Mouse (Mus musculus): Measurements from ENCODE around the gene Pxmp2.

Gene Pxmp2

DNA sequence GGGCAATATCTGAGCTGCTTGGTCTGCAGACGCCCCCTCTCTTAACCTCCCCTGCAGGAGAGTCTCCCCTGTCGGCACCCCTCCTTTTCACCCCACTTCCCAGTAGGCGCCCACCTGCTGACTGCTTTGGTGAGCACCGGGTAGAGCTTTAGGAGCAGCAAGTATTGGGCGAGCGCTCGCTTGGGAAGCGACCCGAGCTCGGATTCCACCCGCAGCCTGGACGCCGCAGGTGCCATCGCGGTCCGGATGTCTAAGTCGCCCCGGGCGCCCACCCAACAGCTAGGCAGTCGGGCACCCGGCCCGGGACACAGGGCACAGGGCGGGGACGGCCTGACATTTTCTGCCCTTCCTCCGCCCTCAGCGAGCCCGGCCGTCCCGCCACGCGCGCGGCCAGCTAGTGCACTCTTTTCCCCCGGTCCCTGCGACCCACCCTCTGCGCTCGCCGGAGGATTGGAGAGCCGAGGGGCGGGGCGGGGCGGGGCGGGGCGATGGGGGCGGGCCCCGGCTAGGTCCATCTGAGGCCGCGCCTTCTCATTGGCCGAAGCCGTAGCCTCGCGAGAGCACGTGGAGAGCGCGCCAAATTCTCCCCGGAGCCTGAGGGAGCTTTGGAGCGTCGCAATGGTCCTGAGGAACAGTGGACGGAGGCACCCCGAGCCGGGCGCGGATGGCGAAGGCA lies at the start of gene Pxmp2, which contains the start of gene Pole:
Pxmp2 (minus strand) TSS at position 417 of the 676 bp plus-strand sequence.
Pole (plus strand) TSS at position 537 of the 676 bp plus-strand sequence.
- DNase-seq (ENCODE audit: low spot score): peak; percentile 98

- no peak for DNase-seq (ENCODE audit: low spot score)
Observed at GRCm38 (mm10) chr5:110330508-110330907, 44.5 kb upstream of the Pxmp2 start.

DNA sequence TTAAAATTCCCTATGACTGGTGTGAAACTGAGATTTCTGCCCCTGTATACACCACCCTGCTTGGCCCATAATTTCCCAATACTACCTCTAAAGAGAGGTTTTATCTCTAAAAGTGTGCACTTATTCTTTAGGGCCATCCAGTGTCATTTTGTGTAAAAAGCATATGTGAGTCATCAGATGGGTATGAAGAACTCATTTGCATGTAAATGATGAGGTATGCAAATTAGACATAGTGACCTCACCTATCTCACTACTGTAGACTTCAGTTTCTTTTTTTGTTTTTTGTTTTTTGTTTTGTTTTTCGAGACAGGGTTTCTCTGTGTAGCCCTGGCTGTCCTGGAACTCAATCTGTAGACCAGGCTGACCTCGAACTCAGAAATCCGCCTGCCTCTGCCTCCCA lies 27.1 kb upstream of the Pxmp2 start:
- DNase-seq (ENCODE audit: low spot score): no peak

DNA sequence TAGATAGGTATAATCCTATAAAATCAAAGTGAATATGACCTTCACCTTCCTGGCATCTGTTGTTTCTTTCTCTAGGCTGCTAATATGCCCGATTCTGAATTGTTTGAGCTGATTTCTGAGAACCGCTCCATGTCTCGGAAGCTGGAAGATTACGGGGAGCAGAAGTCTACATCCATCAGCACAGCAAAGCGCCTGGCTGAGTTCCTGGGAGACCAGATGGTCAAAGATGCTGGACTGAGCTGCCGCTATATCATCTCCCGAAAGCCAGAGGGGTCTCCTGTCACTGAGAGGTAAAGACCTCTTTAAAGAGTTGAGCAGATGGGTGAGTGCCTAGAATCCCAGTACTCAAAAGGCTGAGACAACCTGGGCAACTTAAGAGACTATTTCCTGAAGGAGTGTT lies 22.9 kb upstream of the Pxmp2 start:
- DNase-seq (ENCODE audit: low spot score): no peak

DNA sequence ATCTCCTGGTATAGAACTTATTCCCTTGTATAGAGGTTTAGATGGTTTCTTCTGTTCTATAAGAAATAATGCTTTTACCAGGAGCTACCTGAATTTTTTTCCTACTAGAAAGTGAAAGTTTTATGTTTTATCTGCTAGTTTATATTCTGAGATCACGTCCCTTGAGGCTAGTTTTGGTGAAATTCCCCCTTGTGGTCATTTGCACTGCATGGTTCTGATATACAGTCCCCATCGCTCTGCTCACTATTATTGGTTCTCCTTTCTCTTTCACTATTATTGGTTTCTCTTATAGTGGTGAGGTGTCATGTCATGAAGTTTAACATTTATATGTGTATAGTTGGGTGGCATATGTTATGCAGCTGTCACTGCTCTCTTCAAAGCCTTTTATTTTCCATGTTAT lies 14.6 kb upstream of the Pxmp2 start:
- no peak for DNase-seq (ENCODE audit: low spot score)

DNA sequence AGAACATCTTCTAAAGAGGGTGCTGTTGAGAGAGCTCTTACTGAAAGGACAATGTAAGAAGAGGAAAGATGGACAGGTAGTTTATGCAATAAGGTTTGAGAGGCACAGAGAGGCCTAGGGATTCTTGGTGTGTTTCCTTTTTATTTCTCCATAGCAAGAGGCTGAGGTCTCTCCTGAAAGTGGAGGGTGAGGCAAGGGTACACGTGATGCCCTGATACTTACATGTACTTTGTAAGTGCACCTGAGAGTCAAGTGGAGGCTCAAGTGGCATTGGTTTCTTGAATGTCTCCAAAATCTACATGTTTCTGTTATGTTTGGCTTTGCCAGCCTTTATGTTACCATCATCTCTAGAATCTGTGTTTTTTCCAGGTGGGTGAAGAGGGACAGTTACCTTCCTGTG lies 10.7 kb upstream of the Pxmp2 start:
- DNase-seq (ENCODE audit: low spot score): no peak

DNA sequence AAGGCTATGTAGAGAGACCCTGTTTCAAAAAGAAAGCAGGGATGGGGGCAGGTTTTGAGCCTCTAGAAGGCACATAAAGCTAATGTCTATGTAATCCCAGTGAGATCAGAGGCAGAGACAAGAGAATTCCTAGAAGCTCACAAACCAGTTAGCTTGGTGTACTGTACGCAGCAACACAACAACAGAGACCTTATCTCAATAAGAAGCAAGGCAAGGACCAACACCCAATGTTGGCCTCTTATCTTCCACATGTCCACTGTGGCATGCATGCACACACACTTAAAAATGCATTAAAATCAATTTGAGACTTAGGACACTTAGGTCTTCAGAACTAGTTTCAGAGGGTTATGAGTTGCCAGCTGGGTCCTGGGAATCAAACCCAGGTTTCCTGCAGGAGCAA lies 5.7 kb upstream of the Pxmp2 start:
- no peak for DNase-seq (ENCODE audit: low spot score)

DNA sequence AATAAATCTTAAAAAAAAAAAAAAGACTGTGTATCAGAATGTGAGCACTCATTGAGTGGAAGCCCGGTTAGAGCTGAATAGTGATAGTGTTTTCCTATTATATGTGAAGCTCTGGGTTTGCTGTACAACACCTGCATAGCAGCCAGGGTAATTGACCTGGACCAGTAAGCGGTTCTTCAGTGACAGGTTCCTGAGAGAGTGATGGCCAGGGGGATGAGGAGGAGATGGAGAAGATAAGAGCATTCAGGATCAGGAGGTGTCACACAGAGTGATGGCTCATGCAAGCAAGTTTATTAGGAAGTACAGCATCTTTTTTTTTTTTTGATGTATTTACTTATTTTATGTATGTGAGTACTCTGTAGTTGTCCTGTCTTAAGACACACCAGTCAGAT lies 1.1 kb upstream of the Pxmp2 start:
- peak; percentile 5 for DNase-seq (ENCODE audit: low spot score)

- DNase-seq (ENCODE audit: low spot score): peak; percentile 64
Observed at GRCm38 (mm10) chr5:110286446-110287083, 579 bp upstream of the Pxmp2 start.

GRCm38 (mm10) chr5:110285156-110285555 lies 830 bp downstream of the Pxmp2 start:
- no peak for DNase-seq (ENCODE audit: low spot score)

DNA sequence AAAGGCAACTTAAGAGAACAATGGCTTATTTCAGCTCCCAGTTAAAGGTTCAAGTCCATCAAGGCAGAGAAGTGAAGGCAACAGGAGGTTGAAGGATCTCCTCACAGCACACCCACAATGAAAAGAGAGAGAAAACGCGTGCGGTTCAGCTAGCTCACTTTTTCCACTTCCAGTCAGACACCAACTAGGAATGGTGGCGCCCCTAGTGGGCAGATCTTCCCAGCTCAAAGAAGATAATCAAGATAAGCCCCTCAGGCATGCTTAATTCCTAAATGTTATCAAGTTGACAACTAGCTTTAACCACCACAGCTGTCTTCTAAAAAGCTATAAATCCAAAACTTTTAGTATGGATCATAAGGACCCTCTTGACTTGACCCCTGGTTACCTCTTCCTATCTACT lies 1.4 kb downstream of the Pxmp2 start:
- DNase-seq (ENCODE audit: low spot score): peak; percentile 77

DNA sequence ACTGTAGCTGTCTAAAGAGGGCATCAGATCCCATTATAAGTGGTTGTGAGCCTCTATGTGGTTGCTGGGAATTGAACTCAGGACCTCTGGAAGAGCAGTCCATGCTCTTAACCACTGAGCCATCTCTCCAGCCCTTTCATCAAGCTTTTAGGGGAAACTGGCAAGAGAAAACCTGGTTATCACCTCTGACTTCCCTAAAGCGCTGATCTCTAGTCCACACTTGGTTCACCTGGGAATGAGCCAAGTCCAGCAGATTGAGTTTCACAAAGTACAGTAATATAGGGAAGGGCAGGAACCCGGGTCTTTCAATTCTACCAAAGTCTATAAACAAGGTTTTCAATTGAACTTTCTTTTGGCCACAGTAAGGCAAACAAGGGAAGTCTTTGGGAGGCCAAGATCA lies 4.0 kb downstream of the Pxmp2 start:
- DNase-seq (ENCODE audit: low spot score): no peak

DNA sequence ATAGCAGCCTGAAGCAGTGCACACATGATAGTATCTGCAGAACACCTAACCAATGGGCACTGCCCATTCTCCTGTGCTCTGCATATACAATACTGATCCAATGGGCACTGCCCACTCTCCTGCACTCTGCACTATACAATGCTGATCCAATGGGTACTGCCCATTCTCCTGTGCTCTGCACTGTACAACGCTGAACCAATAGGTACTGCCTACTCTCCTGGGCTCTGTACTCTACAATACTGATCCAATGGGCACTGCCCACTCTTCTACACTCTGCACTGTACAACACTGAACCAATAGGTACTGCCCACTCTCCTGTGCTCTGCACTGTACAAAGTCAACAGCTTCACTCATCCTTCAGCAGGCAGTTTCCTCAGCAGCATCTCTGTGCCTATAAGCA lies 9.1 kb downstream of the Pxmp2 start:
- DNase-seq (ENCODE audit: low spot score): no peak

DNA sequence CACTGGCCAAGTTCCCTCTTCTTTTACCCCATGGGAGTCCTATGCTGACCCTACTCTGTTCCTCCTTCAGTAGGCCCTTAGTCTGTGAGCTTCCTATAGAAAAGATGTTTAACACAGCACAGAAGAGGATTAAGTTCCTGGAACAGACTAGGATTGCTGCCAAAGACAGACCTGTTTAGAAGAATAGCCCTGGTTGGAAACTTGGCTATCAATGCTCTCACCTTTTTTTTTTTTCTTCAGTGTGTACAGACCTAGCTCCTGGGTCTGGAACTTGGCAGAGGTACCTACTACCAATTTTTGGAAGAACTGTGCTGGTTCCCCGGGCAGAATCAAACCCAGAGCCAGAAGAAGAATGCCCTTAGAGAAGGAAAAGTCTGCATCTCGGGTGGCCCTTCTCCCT lies 9.6 kb downstream of the Pxmp2 start:
- no peak for DNase-seq (ENCODE audit: low spot score)

DNA sequence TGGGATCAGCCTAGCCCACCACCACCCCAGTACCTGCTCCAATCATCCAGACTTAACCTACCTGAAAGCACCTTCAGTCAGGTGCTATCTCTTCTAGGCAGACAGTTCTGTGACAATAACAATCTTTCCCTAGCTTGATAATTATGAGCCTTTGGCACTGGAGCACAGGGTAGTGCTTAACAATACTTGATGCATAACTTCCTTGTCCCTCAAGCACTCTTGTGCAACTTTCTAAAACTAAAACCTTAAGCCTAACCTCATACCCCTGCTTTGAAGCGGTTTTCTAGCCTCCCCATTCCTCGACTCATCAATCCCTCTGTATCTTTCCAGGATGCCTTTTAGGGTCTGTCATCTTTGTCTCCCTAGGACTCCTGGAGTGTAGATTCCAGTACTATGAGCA lies 11.1 kb downstream of the Pxmp2 start:
- DNase-seq (ENCODE audit: low spot score): no peak

DNA sequence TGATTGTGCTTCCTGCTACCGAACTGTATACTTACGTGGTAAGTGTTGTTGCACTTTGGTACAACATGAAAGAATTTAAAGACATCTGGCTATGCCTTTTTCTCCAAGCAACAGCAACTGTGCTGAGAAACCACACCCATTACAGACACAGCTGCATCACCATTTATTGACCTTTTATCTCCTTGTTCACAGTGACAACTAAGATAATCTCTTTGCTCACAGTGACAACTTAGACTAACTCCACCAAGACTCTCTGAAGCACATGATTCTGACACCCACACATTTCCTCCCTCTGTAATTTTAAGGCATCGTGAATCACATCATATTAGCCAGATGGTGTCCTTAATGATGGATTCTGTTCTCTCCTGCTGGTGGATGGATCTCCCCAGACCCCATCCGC lies 11.8 kb downstream of the Pxmp2 start:
- no peak for DNase-seq (ENCODE audit: low spot score)

DNA sequence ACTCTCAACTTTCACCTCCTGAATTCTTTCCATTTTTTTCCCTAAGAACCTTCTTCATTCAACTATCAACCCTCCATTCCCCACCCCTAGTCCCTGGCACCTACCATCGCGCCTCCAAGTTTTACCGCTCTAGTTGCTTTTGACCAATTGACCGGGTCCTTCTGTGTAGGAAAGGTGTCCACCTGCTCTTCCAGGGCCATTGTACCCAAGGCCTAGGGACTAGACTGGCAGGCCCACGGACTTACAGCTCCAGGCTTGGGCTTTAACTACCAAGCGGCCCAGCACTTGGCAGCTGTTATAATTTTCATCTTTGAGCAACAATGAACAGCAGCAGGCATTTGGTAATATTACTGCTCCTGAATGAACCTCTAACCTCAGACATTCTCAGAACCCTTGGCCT lies 15.7 kb downstream of the Pxmp2 start:
- no peak for DNase-seq (ENCODE audit: low spot score)

- peak; percentile 93 for DNase-seq (ENCODE audit: low spot score)
Observed at GRCm38 (mm10) chr5:110269141-110270101, 16.6 kb downstream of the Pxmp2 start, which contains the start of gene Pgam5. Pgam5 (minus strand) TSS chr5:110269913.

DNA sequence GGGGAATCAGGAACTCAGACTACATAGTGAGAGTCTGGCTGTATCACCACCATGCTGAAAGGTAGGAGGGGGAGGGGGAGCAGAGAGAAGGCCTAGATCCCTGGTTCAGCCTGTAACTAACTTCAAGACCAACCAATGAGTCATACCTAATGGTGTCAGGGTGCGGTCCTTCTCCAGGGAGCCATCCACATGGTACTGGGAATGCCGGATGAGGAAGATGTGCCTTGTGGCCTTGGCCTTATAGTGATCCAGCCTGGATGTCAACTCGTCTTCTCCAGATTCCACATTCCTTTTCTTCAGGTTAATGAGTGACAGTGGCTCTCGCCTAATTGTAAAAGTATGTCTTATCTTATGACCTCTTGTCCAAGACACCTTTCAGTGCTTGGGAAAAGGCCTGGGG lies 19.0 kb downstream of the Pxmp2 start:
- DNase-seq (ENCODE audit: low spot score): no peak

DNA sequence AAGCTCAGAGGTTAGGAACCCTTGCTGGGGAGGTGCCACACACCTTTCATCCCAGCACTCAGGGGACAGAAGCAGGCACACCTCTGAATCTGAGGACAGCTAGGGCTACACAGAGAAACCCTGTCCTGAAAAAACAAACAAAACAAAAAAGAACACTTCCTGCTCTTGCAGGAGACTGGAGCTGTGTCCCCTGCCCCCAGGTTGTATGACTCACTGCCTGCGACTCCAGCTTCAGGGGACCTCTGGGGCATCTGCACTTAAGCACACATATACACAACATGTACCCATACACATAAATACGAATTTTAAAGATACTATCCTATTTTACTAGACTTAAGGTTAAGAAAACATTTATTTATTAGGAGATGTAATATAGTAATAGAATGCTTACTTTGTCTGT lies 41.9 kb downstream of the Pxmp2 start:
- DNase-seq (ENCODE audit: low spot score): no peak

GRCm38 (mm10) chr5:110232346-110232745 lies 53.6 kb downstream of the Pxmp2 start:
- no peak for DNase-seq (ENCODE audit: low spot score)

GRCm38 (mm10) chr5:110231638-110232037 lies 54.3 kb downstream of the Pxmp2 start:
- DNase-seq (ENCODE audit: low spot score): peak; percentile 45
